Mouse (Mus musculus): ENCODE results near the gene Gprc6a. TPM values are rescaled to one million over a fixed set of nuclear protein-coding genes. Genes with fewer than 3 reads are reported as not detected.

The Gprc6a gene
- not detected for total RNA-seq (2021)
- long read RNA-seq, experiment 1: 0 reads
- long read RNA-seq, experiment 2: 0 reads

- intact Hi-C loops (cut with DNase I): no loop called here
- TF ChIP-seq CTCF (IDR thresholded peaks at IDR 0.05): no peak
- no peak within 1 kb of the TSS for H3K4me3 ChIP-seq
Measured at GRCm38 (mm10) chr10:51631411-51632136, at the start of gene Gprc6a. Gene Gprc6a (minus strand): TSS chr10:51631461.

GRCm38 (mm10) chr10:51678251-51678639, 47.0 kb upstream of the Gprc6a start:
- TF ChIP-seq CTCF (IDR thresholded peaks at IDR 0.05): no peak
- Histone ChIP-seq H3K4me3 (peak overlapping the region; percentile 44), H3K27ac (no peak overlapping the region)
- intact Hi-C loops (cut with DNase I): no loop called here
- no peak for DNase-seq (ENCODE audit: extremely low spot score in 1 of 2, low spot score in 2 of 2)

More at GRCm38 (mm10) chr10:51631411-51632136, at the start of gene Gprc6a:
- DNase-seq (ENCODE audit: extremely low spot score in 1 of 2, low spot score in 2 of 2): no peak
- H3K27ac ChIP-seq: no peak within 1 kb of the TSS

GRCm38 (mm10) chr10:51677548-51678250, 46.4 kb upstream of the Gprc6a start, which contains the start of gene Rfx6:
Gene Rfx6 (plus strand): TSS chr10:51677756.
- H3K27ac ChIP-seq: no peak within 1 kb of the TSS
- H3K4me3 ChIP-seq: peak within 1 kb of the TSS; percentile 44
- intact Hi-C loops (cut with DNase I): no loop called here
- no peak for TF ChIP-seq CTCF (IDR thresholded peaks at IDR 0.05)
- DNase-seq (ENCODE audit: extremely low spot score in 1 of 2, low spot score in 2 of 2): peak; percentile 14 to 24

- TF ChIP-seq CTCF (IDR thresholded peaks at IDR 0.05): no peak
- no peak overlapping the region for H3K27ac ChIP-seq
- intact Hi-C loops (cut with DNase I): no loop called here
- DNase-seq (ENCODE audit: extremely low spot score in 1 of 2, low spot score in 2 of 2): no peak
- H3K4me3 ChIP-seq: no peak overlapping the region
Measured at GRCm38 (mm10) chr10:51672082-51672779, 41.0 kb upstream of the Gprc6a start.

- DNase-seq (ENCODE audit: extremely low spot score in 1 of 2, low spot score in 2 of 2): no peak
Measured at GRCm38 (mm10) chr10:51671583-51671982, 40.3 kb upstream of the Gprc6a start.

GRCm38 (mm10) chr10:51669334-51669733, 38.1 kb upstream of the Gprc6a start:
- no peak for DNase-seq (ENCODE audit: extremely low spot score in 1 of 2, low spot score in 2 of 2)
- intact Hi-C loops (cut with DNase I): no loop called here
- Histone ChIP-seq H3K27ac (no peak overlapping the region), H3K4me3 (no peak overlapping the region)
- TF ChIP-seq CTCF (IDR thresholded peaks at IDR 0.05): peak; percentile 28

More at GRCm38 (mm10) chr10:51671583-51671982, 40.3 kb upstream of the Gprc6a start:
- no peak overlapping the region for H3K27ac ChIP-seq
- intact Hi-C loops (cut with DNase I): no loop called here
- H3K4me3 ChIP-seq: no peak overlapping the region
- no peak for TF ChIP-seq CTCF (IDR thresholded peaks at IDR 0.05)

GRCm38 (mm10) chr10:51657324-51657723, 26.1 kb upstream of the Gprc6a start:
- intact Hi-C loops (cut with DNase I): loop anchor here (5.0 kb wide), 2 partner anchors 60 to 100 kb away; no protein-coding TSS in a partner anchor

GRCm38 (mm10) chr10:51649506-51650221, 18.4 kb upstream of the Gprc6a start:
- no peak for TF ChIP-seq CTCF (IDR thresholded peaks at IDR 0.05)
- H3K4me3 ChIP-seq: no peak overlapping the region
- no peak overlapping the region for H3K27ac ChIP-seq
- DNase-seq (ENCODE audit: extremely low spot score in 1 of 2, low spot score in 2 of 2): no peak
- intact Hi-C loops (cut with DNase I): no loop called here

More at GRCm38 (mm10) chr10:51657324-51657723, 26.1 kb upstream of the Gprc6a start:
- no peak overlapping the region for H3K4me3 ChIP-seq
- peak; percentile 37 for TF ChIP-seq CTCF (IDR thresholded peaks at IDR 0.05)
- DNase-seq (ENCODE audit: extremely low spot score in 1 of 2, low spot score in 2 of 2): no peak
- no peak overlapping the region for H3K27ac ChIP-seq

GRCm38 (mm10) chr10:51621193-51621592, 10.1 kb downstream of the Gprc6a start:
- Histone ChIP-seq H3K4me3 (no peak overlapping the region), H3K27ac (no peak overlapping the region)
- no peak for DNase-seq (ENCODE audit: extremely low spot score in 1 of 2, low spot score in 2 of 2)
- no peak for TF ChIP-seq CTCF (IDR thresholded peaks at IDR 0.05)
- intact Hi-C loops (cut with DNase I): no loop called here

- no peak overlapping the region for H3K27ac ChIP-seq
- no peak overlapping the region for H3K4me3 ChIP-seq
- no peak for TF ChIP-seq CTCF (IDR thresholded peaks at IDR 0.05)
- intact Hi-C loops (cut with DNase I): no loop called here
- DNase-seq (ENCODE audit: extremely low spot score in 1 of 2, low spot score in 2 of 2): no peak
Measured at GRCm38 (mm10) chr10:51620126-51620525, 11.1 kb downstream of the Gprc6a start.

- H3K27ac ChIP-seq: no peak overlapping the region
- TF ChIP-seq CTCF (IDR thresholded peaks at IDR 0.05): no peak
- no peak for DNase-seq (ENCODE audit: extremely low spot score in 1 of 2, low spot score in 2 of 2)
- intact Hi-C loops (cut with DNase I): no loop called here
- no peak overlapping the region for H3K4me3 ChIP-seq
Measured at GRCm38 (mm10) chr10:51618538-51618937, 12.7 kb downstream of the Gprc6a start.
